Mouse (Mus musculus) ES-E14 (cell line): Measurements from ENCODE around the gene Foxp1. TPM values are rescaled to one million over a fixed set of nuclear protein-coding genes. Genes with fewer than 3 reads are reported as not detected.

Experiments
- DNase-seq: peaks from one replicate; pipeline ENCODE4 v3.0.0-alpha.2; 2013; ENCODE audit warnings: low read depth, low spot score
- H3K27ac ChIP-seq: 2 replicates; pipeline ENCODE4 v1.5.1; 2012; ENCODE audit warnings: low read depth, mild to moderate bottlenecking, low read length, moderate library complexity, mixed read lengths; ENCODE audit not compliant: poor library complexity, insufficient read depth, severe bottlenecking
- H3K36me3 ChIP-seq: 2 replicates; pipeline ENCODE4 v1.6.1; 2012; ENCODE audit warnings: mild to moderate bottlenecking, low read length, moderate library complexity, mixed read lengths; ENCODE audit not compliant: control insufficient read depth, poor library complexity, insufficient read depth, severe bottlenecking
- H3K4me1 ChIP-seq, 2 experiments: fragments of 150-350 bp in 1 of 2; sonication (generic) in 1 of 2; 2 replicates each; pipeline ENCODE4 v1.6.1; 2012; ENCODE audit warnings: low read length in 2 of 2, mild to moderate bottlenecking in 1 of 2, mixed read lengths in 1 of 2; ENCODE audit not compliant: control insufficient read depth in 2 of 2, insufficient read depth in 2 of 2, poor library complexity in 1 of 2
- H3K4me3 ChIP-seq, 2 experiments: fragments of 150-350 bp in 1 of 2; sonication (generic) in 1 of 2; 2 replicates each; pipeline ENCODE4 v1.5.1; 2012; ENCODE audit warnings: low read length in 2 of 2, low read depth in 1 of 2, mild to moderate bottlenecking in 1 of 2, mixed read lengths in 1 of 2; ENCODE audit not compliant: insufficient read depth in 1 of 2, poor library complexity in 1 of 2, severe bottlenecking in 1 of 2
- H3K9ac ChIP-seq: 2 replicates; pipeline ENCODE4 v1.6.1; 2012; ENCODE audit warnings: low read depth, mild to moderate bottlenecking, low read length, mixed read lengths; ENCODE audit not compliant: poor library complexity, insufficient read depth, severe bottlenecking
- H3K9me3 ChIP-seq: fragments of 150-350 bp; sonication (generic); 2 replicates; pipeline ENCODE4 v1.6.1; 2012; ENCODE audit warnings: low read depth, mild to moderate bottlenecking, low read length; ENCODE audit not compliant: control insufficient read depth, insufficient read depth
- CHD2 ChIP-seq: IDR thresholded peaks from 2 replicates; pipeline ENCODE4 v1.6.1; 2014; ENCODE audit warnings: mild to moderate bottlenecking, low read depth, low read length, inconsistent platforms
- HCFC1 ChIP-seq: IDR thresholded peaks from 2 replicates; pipeline ENCODE4 v1.6.1; 2012; ENCODE audit warnings: low read length, inconsistent platforms, borderline replicate concordance; ENCODE audit not compliant: insufficient read depth
- MAFK ChIP-seq: IDR thresholded peaks from 2 replicates; pipeline ENCODE4 v1.6.1; 2014; ENCODE audit warnings: mild to moderate bottlenecking, low read depth, low read length, inconsistent platforms; ENCODE audit not compliant: insufficient read depth
- ZC3H11A ChIP-seq: IDR thresholded peaks from 2 replicates; pipeline ENCODE4 v1.6.1; 2012; ENCODE audit warnings: low read depth, mild to moderate bottlenecking, inconsistent platforms, low read length, borderline replicate concordance
- ZNF384 ChIP-seq: IDR thresholded peaks from 2 replicates; pipeline ENCODE4 v1.6.1; 2012; ENCODE audit warnings: low read depth, low read length, inconsistent platforms
- in situ Hi-C, 2 experiments: fragments of 600-800 bp; cut with MboI; formaldehyde crosslinking; loops; one replicate each; pipeline ENCODE4 v1.15.1; 2025; ENCODE audit warnings: low sequenced_read_pairs in 2 of 2, inconsistent platforms in 1 of 2; ENCODE audit not compliant: unreplicated experiment in 2 of 2
- total RNA-seq: library from RNA; depleted of rRNA; stranded (reverse); fragments of 300-350 nt; gene quantifications from 2 replicates; pipeline ENCODE4 v1.2.3, GENCODE M21; 2012

Foxp1 gene
- total RNA-seq, 1 experiment = 70.0 TPM

- Histone ChIP-seq H3K4me1 (no peaks in the 10 kb centered on the region), H3K9me3 (no peaks in the 10 kb centered on the region), H3K4me3 (no peak overlapping the region), H3K27ac (no peak overlapping the region), H3K9ac (no peak overlapping the region), H3K36me3 (peaks cover 1% of the 10 kb centered on the region; the same call in 1 of the 2 replicates)
- TF ChIP-seq ZNF384 = no peak
- TF ChIP-seq HCFC1 = no peak
- no peak for TF ChIP-seq CHD2
- no peak for TF ChIP-seq ZC3H11A
- in situ Hi-C loops = no loop called here
- no peak for DNase-seq
Measured at GRCm38 (mm10) chr6:98984626-98985025, 537.9 kb downstream of the Foxp1 start.

GRCm38 (mm10) chr6:98984026-98984425, 538.5 kb downstream of the Foxp1 start:
- Histone ChIP-seq H3K9ac (no peak overlapping the region), H3K9me3 (no peaks in the 10 kb centered on the region), H3K27ac (no peak overlapping the region), H3K36me3 (no peaks in the 10 kb centered on the region), H3K4me1 (no peaks in the 10 kb centered on the region), H3K4me3 (no peak overlapping the region)
- in situ Hi-C loops = no loop called here
- TF ChIP-seq ZNF384 (no peak), ZC3H11A (no peak), CHD2 (no peak), MAFK (no peak), HCFC1 (no peak)
- no peak for DNase-seq

- no peak overlapping the region for H3K9ac ChIP-seq
- no peak overlapping the region for H3K4me3 ChIP-seq
- no peaks in the 10 kb centered on the region for H3K9me3 ChIP-seq
- no peaks in the 10 kb centered on the region for H3K4me1 ChIP-seq
- TF ChIP-seq MAFK (no peak), ZC3H11A (no peak), ZNF384 (no peak), CHD2 (no peak), HCFC1 (no peak)
- DNase-seq = no peak
- H3K36me3 ChIP-seq = no peaks in the 10 kb centered on the region
- H3K27ac ChIP-seq = no peak overlapping the region
- in situ Hi-C loops = no loop called here
Measured at GRCm38 (mm10) chr6:98983311-98983838, 539.1 kb downstream of the Foxp1 start.

GRCm38 (mm10) chr6:98981265-98981664, 541.3 kb downstream of the Foxp1 start:
- no peak overlapping the region for H3K9ac ChIP-seq
- DNase-seq = no peak
- peaks cover 8% of the 10 kb centered on the region for H3K36me3 ChIP-seq
- H3K4me3 ChIP-seq = no peak overlapping the region
- no peaks in the 10 kb centered on the region for H3K4me1 ChIP-seq
- in situ Hi-C loops = no loop called here
- no peaks in the 10 kb centered on the region for H3K9me3 ChIP-seq
- H3K27ac ChIP-seq = no peak overlapping the region
- TF ChIP-seq HCFC1 = no peak
- TF ChIP-seq ZNF384 = no peak
- no peak for TF ChIP-seq CHD2
- TF ChIP-seq MAFK = no peak
- no peak for TF ChIP-seq ZC3H11A

- no peak overlapping the region for H3K4me3 ChIP-seq
- H3K36me3 ChIP-seq = peaks cover 10% of the 10 kb centered on the region
Measured at GRCm38 (mm10) chr6:98980432-98980831, 542.1 kb downstream of the Foxp1 start.

More at GRCm38 (mm10) chr6:98980432-98980831, 542.1 kb downstream of the Foxp1 start:
- no peaks in the 10 kb centered on the region for H3K4me1 ChIP-seq
- H3K9me3 ChIP-seq = no peaks in the 10 kb centered on the region
- in situ Hi-C loops = no loop called here
- no peak overlapping the region for H3K27ac ChIP-seq
- TF ChIP-seq CHD2 = no peak
- no peak overlapping the region for H3K9ac ChIP-seq
- no peak for DNase-seq
